Mouse (Mus musculus) heart, adult 8-10 months (tissue): Measurements from ENCODE around the gene Gm28171. TPM values are rescaled to one million over a fixed set of nuclear protein-coding genes. Genes with fewer than 3 reads are reported as not detected.
"Not testable (repeated sequence)": the region's sequence is repeated elsewhere in the genome, so short reads cannot be mapped to it uniquely, and the experiment has no call there.

Source experiments
- DNase-seq: peaks from one replicate; pipeline ENCODE4 v3.0.0; 2022; ENCODE audit warnings: low spot score
- total RNA-seq, 4 experiments: library from RNA; stranded (reverse); gene quantifications; 2 replicates each; pipeline ENCODE4 v1.2.4; 2022

Gm28171 gene
- not detected for total RNA-seq

- not testable (repeated sequence) for DNase-seq
These were observed at the start of gene Gm28171 for GRCm38 (mm10) chrY:5793095-5793494. Gene Gm28171, plus strand, starts transcription at chrY:5793395.

Other genes starting within 250 kb of the Gm28171 start
- not detected for gene Gm21854, start 136.4 kb upstream of the Gm28171 start, total RNA-seq
- gene Gm20914, start 67.4 kb upstream of the Gm28171 start, total RNA-seq, result not detected
- not detected for gene Gm21778, start 149.1 kb downstream of the Gm28171 start, total RNA-seq